Mouse (Mus musculus): ENCODE results near the gene Pcsk6.

DNA sequence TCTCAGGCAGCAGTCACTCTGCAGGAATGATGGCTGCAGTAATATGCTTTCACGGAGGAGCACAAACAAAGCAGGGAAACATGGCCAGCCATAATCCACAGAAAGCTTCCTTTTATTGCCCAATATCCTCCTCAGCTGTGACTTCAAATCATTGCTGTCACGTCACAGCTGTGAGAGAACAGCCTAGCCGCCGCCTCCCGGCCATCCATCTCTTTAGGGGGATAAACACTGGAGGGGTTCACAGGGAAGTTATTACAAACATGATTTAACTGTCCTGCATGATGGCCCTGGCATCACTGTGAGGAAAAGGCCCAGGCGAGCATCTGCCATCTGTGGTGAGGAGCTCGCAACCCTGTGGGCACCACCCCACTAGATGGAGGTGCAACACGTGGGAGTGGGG is 175.3 kb downstream of the Pcsk6 start:
- TF ChIP-seq EP300 (optimal IDR thresholded peaks at IDR 0.05), result no peak
- TF ChIP-seq CTCF (IDR thresholded peaks at IDR 0.05; ENCODE audit: low read depth), result no peak
